Mouse (Mus musculus): ENCODE measurements around the gene Bbs2.

- TF ChIP-seq CTCF (IDR thresholded peaks at IDR 0.05; ENCODE audit: borderline replicate concordance, insufficient read depth, low read length) (no peak), POLR2A (IDR thresholded peaks at IDR 0.05; ENCODE audit: low read depth, low read length) (no peak)
Measured at GRCm38 (mm10) chr8:94023916-94024315, 74.8 kb downstream of the Bbs2 start.
